Mouse (Mus musculus) thymus, adult 2 months (tissue): Measurements from ENCODE around the gene Chpf2. TPM values are rescaled to one million over a fixed set of nuclear protein-coding genes. Genes with fewer than 3 reads are reported as not detected.

Experiments used
- DNase-seq: peaks from one replicate; pipeline ENCODE4 v3.0.0; 2021
- H3K27ac ChIP-seq: fragments of 200-500 bp; 2 replicates; pipeline ENCODE4 v1.5.1; 2012; ENCODE audit warnings: low read length, control low read depth; ENCODE audit not compliant: control insufficient read depth, insufficient read depth
- H3K27me3 ChIP-seq: fragments of 200-500 bp; 2 replicates; pipeline ENCODE4 v1.6.1; 2012; ENCODE audit warnings: mild to moderate bottlenecking, low read length, moderate library complexity, mixed read lengths; ENCODE audit not compliant: control insufficient read depth, insufficient read depth
- H3K36me3 ChIP-seq: fragments of 200-500 bp; 2 replicates; pipeline ENCODE4 v1.6.1; 2012; ENCODE audit warnings: mild to moderate bottlenecking, low read length, moderate library complexity; ENCODE audit not compliant: control insufficient read depth, insufficient read depth
- H3K4me1 ChIP-seq: fragments of 200-500 bp; replicated peaks from 2 replicates; pipeline ENCODE4 v1.6.1; 2012; ENCODE audit warnings: low read length; ENCODE audit not compliant: control insufficient read depth, insufficient read depth
- H3K4me3 ChIP-seq: fragments of 200-500 bp; 2 replicates; pipeline ENCODE4 v1.5.1; 2012; ENCODE audit warnings: mild to moderate bottlenecking, low read length, control low read depth, moderate library complexity; ENCODE audit not compliant: control insufficient read depth, insufficient read depth
- CTCF ChIP-seq: fragments of 200-500 bp; IDR thresholded peaks from 2 replicates; pipeline ENCODE4 v1.5.1; 2012; ENCODE audit warnings: mild to moderate bottlenecking, control low read depth, low read length, moderate library complexity, borderline replicate concordance; ENCODE audit not compliant: control insufficient read depth, poor library complexity, insufficient read depth; ENCODE audit errors: extremely low read depth
- POLR2A ChIP-seq: fragments of 200-500 bp; IDR thresholded peaks from 2 replicates; pipeline ENCODE4 v1.6.1; 2012; ENCODE audit warnings: mild to moderate bottlenecking, low read length, control low read depth, moderate library complexity; ENCODE audit not compliant: control insufficient read depth, poor library complexity, insufficient read depth; ENCODE audit errors: extremely low read depth
- WGBS: fragments of 180-500 bp; shearing (Covaris S2); methylation state at CpG from one replicate; pipeline ENCODE4 v1.1.7; 2018; 5-methylcytosine and 5-hydroxymethylcytosine counted together
- polyA plus RNA-seq: library from polyadenylated mRNA; depleted of rRNA; stranded (reverse); fragments of >200 nt; gene quantifications from 2 replicates; pipeline ENCODE4 v1.2.3, GENCODE M21; 2012

Chpf2 gene
- polyA plus RNA-seq, 1 experiment = 55.5 TPM

DNA sequence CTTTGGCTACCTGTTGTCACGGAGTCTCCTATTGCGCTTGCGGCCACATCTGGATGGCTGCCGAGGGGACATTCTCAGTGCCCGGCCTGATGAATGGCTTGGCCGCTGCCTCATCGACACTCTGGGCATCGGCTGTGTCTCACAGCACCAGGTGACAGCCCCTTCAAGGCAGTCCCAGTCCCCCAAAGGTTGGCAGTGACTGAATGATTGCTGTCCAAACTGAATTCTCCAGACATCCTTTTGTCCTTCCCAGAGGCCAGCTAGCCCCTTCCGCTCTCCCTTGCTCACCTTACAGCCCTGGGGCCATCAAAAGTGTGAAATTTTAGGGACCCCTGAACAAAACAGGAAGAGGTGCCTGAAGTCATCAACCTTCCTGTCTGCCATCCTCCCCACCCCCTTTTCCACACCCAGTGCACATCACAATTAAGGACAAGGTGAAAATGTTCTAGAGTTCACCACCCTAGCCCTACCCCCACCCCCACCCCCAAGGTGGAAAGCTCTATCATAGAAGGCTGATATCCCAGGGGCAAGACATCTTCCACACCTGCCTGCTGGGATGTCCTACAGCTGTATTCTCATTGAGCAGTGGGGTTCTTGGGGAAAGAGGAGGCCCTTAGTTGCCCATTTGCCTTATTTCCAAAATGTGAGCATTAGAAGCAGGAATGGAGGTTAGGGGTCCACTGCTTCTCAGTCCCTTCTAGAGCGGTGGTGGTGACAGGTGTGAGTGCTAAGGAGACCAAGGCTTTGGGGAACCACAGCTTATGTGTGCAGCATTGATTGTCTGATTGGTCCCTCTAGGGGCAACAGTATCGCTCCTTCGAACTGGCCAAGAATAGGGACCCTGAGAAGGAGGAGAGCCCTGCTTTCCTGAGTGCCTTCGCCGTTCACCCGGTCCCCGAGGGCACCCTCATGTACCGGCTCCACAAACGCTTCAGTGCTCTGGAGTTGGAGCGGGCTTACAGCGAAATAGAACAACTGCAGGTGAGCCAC, 3.3 kb downstream of the Chpf2 start:
- 98% methylated on average over 20 of the region's 20 CpGs for WGBS
- Histone ChIP-seq H3K36me3 (no peaks in the 10 kb centered on the region), H3K27ac (no peak overlapping the region), H3K4me3 (no peak overlapping the region), H3K4me1 (peaks cover 8% of the 10 kb centered on the region), H3K27me3 (no peaks in the 10 kb centered on the region)
- TF ChIP-seq POLR2A (no peak), CTCF (no peak)
- no peak for DNase-seq

DNA sequence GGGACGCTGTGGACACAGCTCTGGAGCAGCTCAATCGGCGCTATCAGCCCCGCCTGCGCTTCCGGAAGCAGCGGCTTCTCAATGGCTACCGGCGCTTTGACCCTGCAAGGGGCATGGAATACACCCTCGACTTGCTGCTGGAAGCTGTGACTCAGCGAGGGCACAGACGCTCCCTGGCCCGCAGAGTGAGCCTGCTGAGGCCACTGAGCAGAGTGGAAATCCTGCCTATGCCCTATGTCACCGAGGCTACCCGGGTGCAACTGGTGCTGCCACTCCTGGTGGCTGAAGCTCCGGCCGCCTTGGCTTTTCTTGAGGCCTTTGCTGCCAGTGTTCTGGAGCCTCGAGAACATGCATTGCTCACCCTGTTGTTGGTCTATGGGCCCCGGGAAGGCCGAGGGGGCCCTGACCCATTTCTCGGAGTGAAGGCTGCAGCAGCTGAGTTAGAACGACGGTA, 4.8 kb downstream of the Chpf2 start:
- no peak for DNase-seq
- 60% methylated on average over 23 of the region's 23 CpGs for WGBS
- Histone ChIP-seq H3K4me3 (no peak overlapping the region), H3K36me3 (no peaks in the 10 kb centered on the region), H3K4me1 (peaks cover 10% of the 10 kb centered on the region), H3K27ac (no peak overlapping the region), H3K27me3 (no peaks in the 10 kb centered on the region)
- no peak for TF ChIP-seq CTCF
- no peak for TF ChIP-seq POLR2A

DNA sequence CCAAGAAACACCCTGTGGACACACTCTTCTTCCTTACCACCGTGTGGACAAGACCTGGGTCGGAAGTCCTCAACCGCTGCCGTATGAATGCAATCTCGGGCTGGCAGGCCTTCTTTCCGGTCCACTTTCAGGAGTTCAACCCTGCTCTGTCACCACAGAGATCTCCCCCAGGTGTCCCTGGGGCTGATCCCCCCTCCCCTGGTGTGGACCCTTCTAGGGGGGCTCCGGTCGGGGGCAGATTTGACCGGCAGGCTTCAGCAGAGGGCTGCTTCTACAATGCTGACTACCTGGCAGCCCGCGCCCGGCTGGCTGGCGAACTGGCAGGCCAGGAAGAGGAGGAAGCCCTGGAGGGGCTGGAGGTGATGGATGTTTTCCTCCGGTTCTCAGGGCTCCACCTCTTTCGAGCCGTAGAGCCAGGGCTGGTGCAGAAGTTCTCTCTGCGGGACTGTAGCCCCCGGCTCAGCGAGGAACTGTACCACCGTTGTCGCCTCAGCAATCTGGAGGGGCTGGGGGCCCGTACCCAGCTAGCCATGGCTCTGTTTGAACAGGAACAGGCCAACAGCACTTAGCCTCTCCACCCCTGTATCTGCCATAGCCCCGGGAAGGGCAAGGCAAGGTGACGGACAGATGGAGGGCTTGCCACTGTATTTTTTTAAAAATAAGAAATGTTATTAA, 5.4 kb downstream of the Chpf2 start:
- Histone ChIP-seq H3K4me3 (no peak overlapping the region), H3K4me1 (peaks cover 17% of the 10 kb centered on the region), H3K27ac (no peak overlapping the region), H3K27me3 (no peaks in the 10 kb centered on the region), H3K36me3 (no peaks in the 10 kb centered on the region)
- no peak for TF ChIP-seq POLR2A
- no peak for TF ChIP-seq CTCF
- WGBS = 62% methylated on average over 24 of the region's 24 CpGs
- DNase-seq = no peak

DNA sequence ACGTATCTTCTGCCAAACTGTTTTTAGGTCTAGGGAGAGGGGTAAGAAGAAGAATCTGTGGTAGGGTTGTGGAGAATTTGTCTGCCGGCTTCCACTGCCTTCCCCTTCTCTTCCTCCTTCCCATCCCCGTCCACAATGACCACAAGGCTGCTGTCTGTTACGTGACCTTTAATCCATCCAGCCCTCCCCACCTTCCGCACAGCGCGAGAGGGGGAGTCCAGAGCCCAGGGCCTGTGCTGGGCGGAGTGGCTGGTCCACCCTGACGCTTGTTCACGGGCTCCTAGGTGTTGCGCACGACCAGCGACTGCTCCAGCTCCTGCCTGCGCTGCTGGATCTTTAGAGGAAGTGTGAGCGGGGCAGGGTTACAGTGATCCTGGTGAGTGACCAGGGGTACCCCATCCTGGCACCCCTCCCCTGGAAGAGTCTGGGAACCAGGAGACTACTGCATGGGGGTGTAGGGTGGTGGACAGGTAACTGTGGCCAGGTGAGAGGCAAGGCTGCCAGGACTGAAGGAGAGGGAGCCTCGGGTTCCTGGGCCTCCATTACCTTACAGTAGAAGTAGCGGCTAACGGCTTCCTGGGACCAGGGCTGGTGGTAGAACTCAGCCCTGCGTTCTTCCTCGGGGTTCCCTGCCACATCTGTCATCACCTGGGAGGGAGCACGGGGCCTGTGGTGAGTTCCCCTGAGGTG, 6.1 kb downstream of the Chpf2 start:
- Histone ChIP-seq H3K36me3 (no peaks in the 10 kb centered on the region), H3K27me3 (no peaks in the 10 kb centered on the region), H3K27ac (no peak overlapping the region), H3K4me3 (no peak overlapping the region), H3K4me1 (peaks cover 16% of the 10 kb centered on the region; the same call in 1 of the 2 replicates)
- no peak for TF ChIP-seq POLR2A
- TF ChIP-seq CTCF = no peak
- DNase-seq = no peak
- WGBS = 76% methylated on average over 21 of the region's 21 CpGs

DNA sequence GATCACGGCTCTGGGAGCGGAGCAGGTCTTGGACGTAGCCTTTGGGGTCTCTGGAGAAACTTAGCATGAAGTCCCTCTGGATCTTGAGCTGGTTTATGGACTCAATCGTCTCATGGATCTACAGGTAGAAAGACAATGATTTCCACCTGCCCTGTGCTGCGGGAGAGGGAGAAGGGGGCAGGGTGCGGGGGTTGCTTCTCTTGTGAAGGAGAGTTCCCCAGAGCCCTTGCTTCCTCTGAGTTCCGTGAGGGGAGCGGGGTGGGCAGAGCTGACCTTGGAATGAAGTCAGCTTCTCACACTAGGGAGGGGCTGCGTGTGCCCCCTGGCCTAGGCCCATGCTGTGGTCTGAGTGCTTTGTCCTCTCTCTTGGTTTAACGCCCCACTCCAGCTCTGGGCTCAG, 6.7 kb downstream of the Chpf2 start:
- Histone ChIP-seq H3K27ac (no peak overlapping the region), H3K4me3 (no peak overlapping the region), H3K27me3 (no peaks in the 10 kb centered on the region), H3K4me1 (peaks cover 14% of the 10 kb centered on the region; the same call in 1 of the 2 replicates), H3K36me3 (no peaks in the 10 kb centered on the region)
- 96% methylated on average over 10 of the region's 10 CpGs for WGBS
- DNase-seq = no peak
- TF ChIP-seq CTCF = no peak
- TF ChIP-seq POLR2A = no peak

DNA sequence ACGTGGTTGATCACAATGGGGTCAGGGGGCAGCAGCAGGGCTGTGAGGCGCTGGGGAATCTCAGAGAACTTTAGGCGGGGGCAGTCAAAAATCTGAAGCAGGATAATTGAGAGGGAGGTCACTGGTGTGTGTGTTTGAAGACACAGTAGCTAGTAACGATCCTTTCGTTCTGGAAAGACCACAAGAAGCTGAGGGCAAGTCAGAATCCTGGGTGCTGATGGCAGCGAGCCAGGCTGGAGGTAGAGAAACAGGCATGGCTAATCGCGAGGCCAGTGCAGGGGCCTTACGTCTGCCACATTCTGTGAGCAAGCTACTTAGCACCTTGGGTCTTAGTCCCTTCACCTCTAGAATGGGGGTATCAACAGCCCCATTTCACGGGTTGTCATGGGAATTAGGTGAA, 7.4 kb downstream of the Chpf2 start:
- no peak for DNase-seq
- no peak overlapping the region for H3K4me3 ChIP-seq
- TF ChIP-seq POLR2A (no peak), CTCF (no peak)
- 93% methylated on average over 10 of the region's 10 CpGs for WGBS
- H3K4me1 ChIP-seq = peaks cover 20% of the 10 kb centered on the region; the same call in 1 of the 2 replicates
- no peaks in the 10 kb centered on the region; the same call in 1 of the 2 replicates for H3K27me3 ChIP-seq
- H3K27ac ChIP-seq = no peak overlapping the region
- H3K36me3 ChIP-seq = no peaks in the 10 kb centered on the region
